ENCODE assay signal across 8 mouse cellular contexts in the genomic region with DNA sequence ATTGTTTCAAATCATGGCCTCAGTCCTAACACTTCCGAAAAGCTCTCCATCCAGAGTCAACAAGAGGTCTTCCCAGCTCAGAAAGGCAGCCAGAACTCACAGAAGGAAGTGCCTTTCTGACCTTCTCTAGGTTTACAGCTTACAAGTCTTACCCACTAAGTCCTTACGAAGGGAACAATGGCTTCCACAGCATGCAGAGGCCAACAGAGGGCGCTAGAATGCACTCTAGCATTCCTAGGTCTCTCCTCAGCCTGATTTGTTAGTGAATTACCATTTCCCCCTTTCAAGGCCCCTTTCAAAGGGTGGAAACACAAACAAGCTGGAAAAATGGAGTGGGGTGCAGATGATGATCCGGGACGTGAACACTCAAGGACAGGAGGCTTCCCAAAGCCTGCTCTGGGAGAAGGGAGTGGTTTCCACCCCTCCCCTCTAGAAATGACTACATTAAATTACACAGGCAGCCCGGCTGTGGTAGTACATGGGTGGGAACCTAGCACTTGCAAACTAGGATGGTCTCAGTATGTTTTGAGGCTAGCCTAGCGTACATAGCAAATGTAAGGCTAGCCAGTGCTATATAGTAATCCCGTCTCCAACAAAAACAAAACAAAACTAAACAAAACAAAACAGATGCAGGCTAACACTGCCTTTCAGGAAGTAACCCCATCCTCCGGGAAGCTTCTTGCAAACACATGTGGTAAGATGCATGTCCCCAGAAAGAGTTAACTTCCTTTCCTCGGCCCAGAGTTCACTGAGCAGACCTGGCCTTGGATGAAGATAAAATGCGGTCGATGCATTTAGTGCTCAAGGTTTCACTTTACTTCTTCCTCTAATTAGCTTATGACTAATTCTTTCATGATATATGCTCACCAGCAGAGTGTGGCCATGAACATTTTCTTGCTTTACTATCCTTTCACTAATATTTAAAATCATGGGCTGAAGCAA. TPM values are rescaled to one million over a fixed set of nuclear protein-coding genes. Genes with fewer than 3 reads are reported as not detected.
A peak's percentile ranks its signal among the peaks of the same experiment; 100 is the strongest.
DNase-seq lines count a peak whose midpoint lies in the region; ATAC-seq lines count a peak whose summit lies in the region.

No protein-coding gene starts in this region.

- peaks cover 55% of the 10 kb centered on the region for H3K4me1 ChIP-seq in hindbrain, embryonic 16.5 days (ENCODE audit: control insufficient read depth, insufficient read depth, low read depth, low read length)

- peak; percentile 48 to 61 for DNase-seq in cerebellum, adult 18-20 months
- DNase-seq in cerebellum, adult 11-12 months, result no peak
- DNase-seq in cerebellum, postnatal 4 days (ENCODE audit: low spot score in 2 of 2), result peak; percentile 42 to 71
- DNase-seq in gastrocnemius, adult 18-20 months (ENCODE audit: low spot score), result peak; percentile 63
- DNase-seq in left cerebral cortex, postnatal 14 days (ENCODE audit: low spot score in 2 of 2), result peak; percentile 73 to 76
- peak; percentile 42 for DNase-seq in right cerebral cortex, postnatal 25 days

- no peaks in the 10 kb centered on the region for H3K27me3 ChIP-seq in hindbrain, embryonic 16.5 days (replicated peaks; ENCODE audit: control insufficient read depth, insufficient read depth, low read length)

- H3K9me3 ChIP-seq in hindbrain, embryonic 16.5 days (ENCODE audit: control insufficient read depth, low read length), result no peaks in the 10 kb centered on the region

- WGBS in hindbrain, embryonic 16.5 days, result 30% methylated on average over 12 of the region's 12 CpGs

- H3K4me3 ChIP-seq in hindbrain, embryonic 16.5 days (ENCODE audit: low read length), result no peak overlapping the region

- peak overlapping the region; percentile 89 for H3K27ac ChIP-seq in hindbrain, embryonic 16.5 days (ENCODE audit: low read depth, low read length)

- ATAC-seq in hindbrain, embryonic 16.5 days, result 0 out of 2 replicates have a peak, but pooled peaks have one; percentile 18
- peak; percentile 88 for ATAC-seq in megakaryocyte progenitor cell, adult 5-6 weeks (replicated peaks; ENCODE audit: poor library complexity)

- no peak overlapping the region; the same call in 1 of the 2 replicates for H3K9ac ChIP-seq in hindbrain, embryonic 16.5 days (ENCODE audit: low read depth, low read length)

- H3K36me3 ChIP-seq in hindbrain, embryonic 16.5 days (ENCODE audit: control insufficient read depth, insufficient read depth, low read length), result peaks cover under 1% of the 10 kb centered on the region; the same call in 1 of the 2 replicates

- intact Hi-C loops in left cerebral cortex, postnatal 14 days (cut with DNase I), result no loop called here

- peak overlapping the region; percentile 39 for H3K4me2 ChIP-seq in hindbrain, embryonic 16.5 days (ENCODE audit: low read length)

RNA-seq across cellular contexts. Expression of gene Cfap20, which starts 6.8 kb away (rescaled TPM):
- total RNA-seq in gastrocnemius, adult 18-20 months (2021), result 1 to 10 TPM; 6.0 to 6.5 TPM
- 121 and 124 TPM in 2 replicates for polyA plus RNA-seq in hindbrain, embryonic 16.5 days (2015; fragmentation: Nextera tagmentation; extraction: Ambion mirVana)
- total RNA-seq in left cerebral cortex, postnatal 14 days (2021), result 10 to 100 TPM; 64.9 to 65.9 TPM
- total RNA-seq in megakaryocyte progenitor cell, adult 5-6 weeks (2015), result 96.0 and 101 TPM in 2 replicates
- 52.0 and 63.2 TPM in 2 replicates for total RNA-seq in megakaryocyte progenitor cell, adult 5-6 weeks (2017)

Comparison
In these comparisons a context has a peak if more than half of its experiments do, and no peak if none do; other contexts are left out.
1. RNA of gene Cfap20, which starts 6.8 kb away (total RNA-seq): 52.0 to 101 TPM in megakaryocyte progenitor cell, adult 5-6 weeks and 64.9 to 65.9 TPM in left cerebral cortex, postnatal 14 days; 6.0 to 6.5 TPM in gastrocnemius, adult 18-20 months; every median in the first group is over 4 times any median in the second.